Mouse (Mus musculus): ENCODE data around the gene Shisa8.

The Shisa8 gene

GRCm38 (mm10) chr15:82158243-82159035, 54.2 kb downstream of the Shisa8 start:
- CTCF ChIA-PET: no interaction called here

GRCm38 (mm10) chr15:82156902-82157301, 55.7 kb downstream of the Shisa8 start:
- CTCF ChIA-PET: interaction anchor here (0.5 kb wide), 1 partner anchor 65 kb away, joined by 3 read pairs; no protein-coding TSS in a partner anchor

DNA sequence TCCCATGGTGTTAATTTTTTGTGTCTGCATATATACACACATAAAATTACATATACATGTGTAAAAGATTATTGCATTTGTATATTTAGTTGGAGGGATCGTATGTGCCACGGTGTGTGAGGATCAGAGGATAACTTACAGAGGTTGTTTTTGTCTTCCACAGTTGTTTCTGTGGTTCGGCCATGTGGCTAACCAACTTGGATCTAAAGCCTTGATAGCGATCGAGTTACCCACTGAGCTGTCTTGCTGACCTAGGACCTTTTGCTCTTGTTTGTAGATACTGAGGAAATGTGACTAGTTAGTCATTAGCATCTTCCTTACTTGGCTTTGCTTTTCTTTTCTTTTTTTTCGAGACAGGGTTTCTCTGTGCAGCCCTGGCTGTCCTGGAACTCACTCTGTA, 56.3 kb downstream of the Shisa8 start:
- CTCF ChIA-PET: no interaction called here

All from spleen, embryonic (tissue).